Mouse (Mus musculus) neural tube, embryonic 14.5 days (tissue): ENCODE measurements around the gene Micu1. TPM values are rescaled to one million over a fixed set of nuclear protein-coding genes. Genes with fewer than 3 reads are reported as not detected.

Experiments
- ATAC-seq: fragments of 200-750 bp; cut with Nextera tagmentation; 2 replicates; pipeline ENCODE4 v1.8.0; 2017; ENCODE audit warnings: low read depth, mild to moderate bottlenecking, moderate TSS enrichment, moderate library complexity
- H3K27ac ChIP-seq: fragments of 300-500 bp; sonication (generic); 2 replicates; pipeline ENCODE4 v1.5.1; 2014; ENCODE audit warnings: low read depth, mild to moderate bottlenecking, control low read depth, low read length, moderate library complexity, mixed read lengths
- H3K27me3 ChIP-seq: fragments of 300-500 bp; sonication (generic); 2 replicates; pipeline ENCODE4 v1.6.1; 2014; ENCODE audit warnings: low read length; ENCODE audit not compliant: control insufficient read depth, insufficient read depth
- H3K36me3 ChIP-seq: fragments of 300-500 bp; sonication (generic); 2 replicates; pipeline ENCODE4 v1.6.1; 2014; ENCODE audit warnings: low read length, mixed read lengths; ENCODE audit not compliant: control insufficient read depth, insufficient read depth
- H3K4me1 ChIP-seq: fragments of 300-500 bp; sonication (generic); 2 replicates; pipeline ENCODE4 v1.6.1; 2014; ENCODE audit warnings: low read length; ENCODE audit not compliant: control insufficient read depth, insufficient read depth
- H3K4me2 ChIP-seq: fragments of 300-500 bp; sonication (generic); 2 replicates; pipeline ENCODE4 v1.6.1; 2014; ENCODE audit warnings: mild to moderate bottlenecking, low read depth, low read length, control low read depth
- H3K4me3 ChIP-seq: fragments of 300-500 bp; sonication (generic); 2 replicates; pipeline ENCODE4 v1.5.1; 2014; ENCODE audit warnings: low read depth, low read length, control low read depth, mixed read lengths
- H3K9ac ChIP-seq: fragments of 300-500 bp; sonication (generic); replicated peaks from 2 replicates; pipeline ENCODE4 v1.6.1; 2014; ENCODE audit warnings: low read depth, mild to moderate bottlenecking, control low read depth, low read length, mixed read lengths
- H3K9me3 ChIP-seq: fragments of 300-500 bp; sonication (generic); 2 replicates; pipeline ENCODE4 v1.6.1; 2016; ENCODE audit warnings: low read length; ENCODE audit not compliant: control insufficient read depth
- WGBS: fragments of 180-500 bp; shearing (Covaris S2); extraction: QIAGEN DNeasy Blood & Tissue Kit; methylation state at CpG from one replicate; pipeline ENCODE4 v1.1.7; 2014; 5-methylcytosine and 5-hydroxymethylcytosine counted together
- polyA plus RNA-seq: library from polyadenylated mRNA; unstranded; fragments of >200 nt; fragmentation: Nextera tagmentation; extraction: Ambion mirVana; gene quantifications from 2 replicates; pipeline ENCODE4 v1.2.1, GENCODE M21; 2014

Micu1 gene
- polyA plus RNA-seq, 1 experiment from 2014 or later, result 93.9 TPM

- H3K4me2 ChIP-seq, result no peak overlapping the region
- H3K9me3 ChIP-seq, result no peaks in the 10 kb centered on the region
- H3K36me3 ChIP-seq, result 0 out of 2 replicates have a peak, but pooled peaks cover 4% of the 10 kb centered on the region
- H3K27ac ChIP-seq, result no peak overlapping the region
- H3K9ac ChIP-seq, result no peak overlapping the region
- no peak for ATAC-seq
- H3K4me1 ChIP-seq, result 0 out of 2 replicates have a peak, but pooled peaks cover 5% of the 10 kb centered on the region
- no peaks in the 10 kb centered on the region for H3K27me3 ChIP-seq
- H3K4me3 ChIP-seq, result no peak overlapping the region
- WGBS, result 87% methylated on average over 11 of the region's 11 CpGs
Measured at GRCm38 (mm10) chr10:59790291-59790929, 88.1 kb downstream of the Micu1 start.

GRCm38 (mm10) chr10:59791896-59792295, 89.6 kb downstream of the Micu1 start:
- Histone ChIP-seq H3K4me2 (no peak overlapping the region), H3K27me3 (no peaks in the 10 kb centered on the region), H3K4me3 (no peak overlapping the region), H3K4me1 (0 out of 2 replicates have a peak, but pooled peaks cover 2% of the 10 kb centered on the region), H3K36me3 (0 out of 2 replicates have a peak, but pooled peaks cover 4% of the 10 kb centered on the region), H3K9ac (no peak overlapping the region), H3K27ac (no peak overlapping the region), H3K9me3 (no peaks in the 10 kb centered on the region)
- 65% methylated on average over 5 of the region's 5 CpGs for WGBS
- ATAC-seq, result no peak

- Histone ChIP-seq H3K27ac (no peak overlapping the region), H3K4me1 (no peaks in the 10 kb centered on the region), H3K36me3 (0 out of 2 replicates have a peak, but pooled peaks cover 4% of the 10 kb centered on the region), H3K4me2 (no peak overlapping the region), H3K9ac (no peak overlapping the region), H3K9me3 (no peaks in the 10 kb centered on the region), H3K27me3 (no peaks in the 10 kb centered on the region), H3K4me3 (no peak overlapping the region)
- no peak for ATAC-seq
- WGBS, result 81% methylated on average over 9 of the region's 9 CpGs
Measured at GRCm38 (mm10) chr10:59792575-59793176, 90.4 kb downstream of the Micu1 start.

DNA sequence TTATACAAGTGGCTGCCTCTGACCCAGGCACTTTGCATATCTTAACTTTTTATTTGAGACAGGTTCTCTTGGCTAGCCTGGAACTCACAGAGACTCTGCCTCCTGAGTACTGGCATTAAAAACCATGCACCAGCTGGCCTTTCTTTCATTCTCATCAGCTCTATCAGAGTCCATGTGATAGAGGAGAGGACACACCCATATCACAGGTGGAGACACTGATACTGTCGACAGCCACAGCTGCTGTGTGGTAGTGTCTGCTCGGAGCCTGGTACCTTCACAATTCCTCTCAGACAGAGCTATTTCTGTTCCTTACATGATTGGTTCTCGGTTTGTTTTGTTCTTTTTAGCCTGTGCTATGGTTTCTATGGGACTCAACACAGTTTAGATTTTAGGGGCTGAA, 91.2 kb downstream of the Micu1 start:
- Histone ChIP-seq H3K4me3 (no peak overlapping the region), H3K36me3 (0 out of 2 replicates have a peak, but pooled peaks cover 4% of the 10 kb centered on the region), H3K27me3 (no peaks in the 10 kb centered on the region), H3K27ac (no peak overlapping the region), H3K9ac (no peak overlapping the region), H3K9me3 (no peaks in the 10 kb centered on the region), H3K4me2 (no peak overlapping the region), H3K4me1 (no peaks in the 10 kb centered on the region)
- 67% methylated on average over 3 of the region's 3 CpGs for WGBS
- no peak for ATAC-seq

GRCm38 (mm10) chr10:59795085-59795484, 92.8 kb downstream of the Micu1 start:
- Histone ChIP-seq H3K4me3 (no peak overlapping the region), H3K9ac (no peak overlapping the region), H3K4me1 (peaks cover 7% of the 10 kb centered on the region; the same call in 1 of the 2 replicates), H3K4me2 (no peak overlapping the region), H3K9me3 (no peaks in the 10 kb centered on the region), H3K27me3 (no peaks in the 10 kb centered on the region), H3K27ac (no peak overlapping the region), H3K36me3 (0 out of 2 replicates have a peak, but pooled peaks cover 4% of the 10 kb centered on the region)
- 92% methylated on average over 7 of the region's 7 CpGs for WGBS
- no peak for ATAC-seq

GRCm38 (mm10) chr10:59795902-59796301, 93.6 kb downstream of the Micu1 start:
- WGBS, result 53% methylated on average over 4 of the region's 4 CpGs
- Histone ChIP-seq H3K9ac (no peak overlapping the region), H3K36me3 (no peaks in the 10 kb centered on the region), H3K4me3 (no peak overlapping the region), H3K4me2 (no peak overlapping the region), H3K9me3 (no peaks in the 10 kb centered on the region), H3K27me3 (no peaks in the 10 kb centered on the region), H3K4me1 (peaks cover 7% of the 10 kb centered on the region; the same call in 1 of the 2 replicates), H3K27ac (no peak overlapping the region)
- no peak for ATAC-seq

DNA sequence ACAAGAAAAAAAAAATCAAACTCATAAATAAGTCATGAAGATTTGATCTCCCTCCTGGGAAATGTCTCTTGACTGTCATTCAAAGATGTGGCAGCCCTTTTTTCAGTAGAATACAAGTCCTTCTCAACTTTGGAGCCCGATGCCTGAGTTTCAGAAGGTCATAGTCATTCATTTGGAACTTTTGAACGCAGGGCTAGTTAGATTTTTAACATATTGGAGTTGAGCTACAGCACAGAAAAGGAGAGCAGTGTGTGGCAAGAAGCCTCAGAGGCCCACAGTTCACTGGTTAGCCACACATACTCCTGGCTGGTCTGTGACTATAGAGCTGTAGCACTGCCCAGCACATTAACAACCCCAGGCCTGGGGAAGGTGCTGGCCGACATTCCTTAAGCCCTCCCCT, 96.1 kb downstream of the Micu1 start:
- Histone ChIP-seq H3K9ac (no peak overlapping the region), H3K27me3 (no peaks in the 10 kb centered on the region), H3K4me2 (no peak overlapping the region), H3K4me1 (peaks cover 7% of the 10 kb centered on the region; the same call in 1 of the 2 replicates), H3K36me3 (no peaks in the 10 kb centered on the region), H3K4me3 (no peak overlapping the region), H3K27ac (no peak overlapping the region), H3K9me3 (no peaks in the 10 kb centered on the region)
- 84% methylated on average over 3 of the region's 3 CpGs for WGBS
- no peak for ATAC-seq

GRCm38 (mm10) chr10:59799303-59800044, 97.2 kb downstream of the Micu1 start:
- 53% methylated on average over 13 of the region's 13 CpGs for WGBS
- H3K27me3 ChIP-seq, result no peaks in the 10 kb centered on the region
- H3K36me3 ChIP-seq, result no peaks in the 10 kb centered on the region
- H3K4me3 ChIP-seq, result no peak overlapping the region
- no peak overlapping the region for H3K27ac ChIP-seq
- peaks cover 7% of the 10 kb centered on the region; the same call in 1 of the 2 replicates for H3K4me1 ChIP-seq
- no peak overlapping the region for H3K4me2 ChIP-seq
- ATAC-seq, result 0 out of 2 replicates have a peak, but pooled peaks have one; percentile 35
- no peaks in the 10 kb centered on the region for H3K9me3 ChIP-seq
- H3K9ac ChIP-seq, result no peak overlapping the region
